Mouse (Mus musculus): ENCODE results near the gene Rad50. TPM values are rescaled to one million over a fixed set of nuclear protein-coding genes. Genes with fewer than 3 reads are reported as not detected.

Rad50 gene
- polyA plus RNA-seq, 1 experiment: 2.7 TPM

GRCm38 (mm10) chr11:53616748-53617558 is 90.2 kb downstream of the Rad50 start:
- H3K27ac ChIP-seq (ENCODE audit: insufficient read depth, low read depth, low read length): no peak overlapping the region
- no peaks in the 10 kb centered on the region for H3K4me1 ChIP-seq (ENCODE audit: control insufficient read depth, insufficient read depth, insufficient read length, low read length)
- peak overlapping the region; percentile 7; the same call in 1 of the 2 replicates for H3K4me3 ChIP-seq (ENCODE audit: low read depth, low read length)
- no peaks in the 10 kb centered on the region for H3K36me3 ChIP-seq (ENCODE audit: control insufficient read depth, insufficient read depth, low read length)
- no peaks in the 10 kb centered on the region for H3K27me3 ChIP-seq (ENCODE audit: control insufficient read depth, insufficient read depth, low read length)
- TF ChIP-seq CTCF (IDR thresholded peaks at IDR 0.05; ENCODE audit: extremely low read depth, insufficient read length, insufficient replicate concordance, low read depth, low read length) (no peak), POLR2A (IDR thresholded peaks at IDR 0.05; ENCODE audit: low read depth, low read length) (no peak)
- 61% methylated on average over 8 of the region's 8 CpGs for WGBS

GRCm38 (mm10) chr11:53615575-53615974 is 91.5 kb downstream of the Rad50 start:
- Histone ChIP-seq H3K27ac (ENCODE audit: insufficient read depth, low read depth, low read length) (no peak overlapping the region), H3K4me1 (ENCODE audit: control insufficient read depth, insufficient read depth, insufficient read length, low read length) (no peaks in the 10 kb centered on the region), H3K36me3 (ENCODE audit: control insufficient read depth, insufficient read depth, low read length) (no peaks in the 10 kb centered on the region), H3K27me3 (ENCODE audit: control insufficient read depth, insufficient read depth, low read length) (no peaks in the 10 kb centered on the region), H3K4me3 (ENCODE audit: low read depth, low read length) (peak overlapping the region; percentile 11; the same call in 1 of the 2 replicates)
- TF ChIP-seq POLR2A (IDR thresholded peaks at IDR 0.05; ENCODE audit: low read depth, low read length): no peak
- no peak for TF ChIP-seq CTCF (IDR thresholded peaks at IDR 0.05; ENCODE audit: extremely low read depth, insufficient read length, insufficient replicate concordance, low read depth, low read length)
- WGBS: 92% methylated on average over 8 of the region's 8 CpGs

DNA sequence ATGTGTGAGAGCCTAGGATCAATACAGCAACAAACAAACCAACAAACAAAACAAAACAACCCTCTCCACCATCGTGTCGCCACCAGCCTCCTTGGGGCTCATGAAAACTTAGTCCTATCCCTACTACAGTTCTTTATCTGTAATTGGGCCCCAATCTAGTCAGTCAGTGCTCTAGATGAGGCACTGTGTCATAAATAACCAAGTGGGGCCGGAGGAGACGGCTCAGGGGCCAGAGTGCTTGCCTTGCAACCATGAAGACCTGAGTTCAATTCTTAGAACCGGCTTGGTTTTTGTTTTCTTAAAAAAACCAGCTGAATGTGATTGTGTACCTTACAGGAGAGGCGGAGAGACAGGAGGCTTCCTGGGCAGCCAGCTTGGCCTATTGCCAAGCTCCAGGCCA is 91.9 kb downstream of the Rad50 start:
- H3K27me3 ChIP-seq (ENCODE audit: control insufficient read depth, insufficient read depth, low read length): no peaks in the 10 kb centered on the region
- WGBS: 33% methylated on average over 6 of the region's 6 CpGs
- no peaks in the 10 kb centered on the region for H3K36me3 ChIP-seq (ENCODE audit: control insufficient read depth, insufficient read depth, low read length)
- H3K4me1 ChIP-seq (ENCODE audit: control insufficient read depth, insufficient read depth, insufficient read length, low read length): no peaks in the 10 kb centered on the region
- H3K27ac ChIP-seq (ENCODE audit: insufficient read depth, low read depth, low read length): no peak overlapping the region
- no peak for TF ChIP-seq POLR2A (IDR thresholded peaks at IDR 0.05; ENCODE audit: low read depth, low read length)
- no peak for TF ChIP-seq CTCF (IDR thresholded peaks at IDR 0.05; ENCODE audit: extremely low read depth, insufficient read length, insufficient replicate concordance, low read depth, low read length)
- H3K4me3 ChIP-seq (ENCODE audit: low read depth, low read length): no peak overlapping the region

DNA sequence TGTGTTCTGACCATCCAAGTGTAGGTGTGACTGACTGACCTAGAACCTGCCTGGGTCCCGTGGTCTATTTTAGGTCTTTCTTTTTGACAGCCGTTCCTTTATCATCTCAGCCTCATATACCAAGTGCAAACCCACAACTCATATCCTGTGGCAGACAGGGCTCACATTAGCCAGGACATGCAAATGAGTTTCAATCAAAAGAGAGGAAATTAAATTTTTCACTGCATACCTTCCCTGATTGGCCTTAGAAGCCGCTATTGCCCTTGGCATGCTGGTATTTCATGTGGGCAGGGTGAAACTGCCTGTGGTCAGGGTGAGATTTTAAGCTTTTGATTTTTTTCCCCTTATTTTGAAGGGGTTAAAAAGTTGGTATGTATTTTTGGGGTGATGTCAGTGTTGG is 97.4 kb downstream of the Rad50 start:
- 61% methylated on average over 3 of the region's 3 CpGs for WGBS
- Histone ChIP-seq H3K36me3 (ENCODE audit: control insufficient read depth, insufficient read depth, low read length) (no peaks in the 10 kb centered on the region), H3K27ac (ENCODE audit: insufficient read depth, low read depth, low read length) (no peak overlapping the region), H3K27me3 (ENCODE audit: control insufficient read depth, insufficient read depth, low read length) (no peaks in the 10 kb centered on the region), H3K4me3 (ENCODE audit: low read depth, low read length) (no peak overlapping the region), H3K4me1 (ENCODE audit: control insufficient read depth, insufficient read depth, insufficient read length, low read length) (no peaks in the 10 kb centered on the region)
- TF ChIP-seq POLR2A (IDR thresholded peaks at IDR 0.05; ENCODE audit: low read depth, low read length) (no peak), CTCF (IDR thresholded peaks at IDR 0.05; ENCODE audit: extremely low read depth, insufficient read length, insufficient replicate concordance, low read depth, low read length) (no peak)

DNA sequence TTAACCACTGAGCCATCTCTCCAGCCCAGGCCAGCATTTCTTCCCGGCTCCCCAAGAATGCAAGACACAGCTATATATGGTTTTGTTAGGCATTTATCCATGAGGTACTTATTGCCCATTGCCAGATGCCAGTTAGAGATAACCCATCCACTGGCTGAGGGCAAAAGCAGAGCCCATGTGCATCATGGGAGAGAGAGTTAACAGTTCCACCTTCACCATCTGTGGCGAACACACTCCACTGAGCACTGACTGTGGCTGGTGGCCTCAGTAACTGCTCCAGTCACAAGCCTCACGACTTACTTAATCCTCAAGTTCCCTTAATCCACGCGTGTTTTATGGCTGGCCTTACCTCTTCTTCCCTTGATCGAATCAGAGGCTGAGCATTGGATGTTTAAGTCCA is 97.9 kb downstream of the Rad50 start:
- H3K27me3 ChIP-seq (ENCODE audit: control insufficient read depth, insufficient read depth, low read length): no peaks in the 10 kb centered on the region
- TF ChIP-seq CTCF (IDR thresholded peaks at IDR 0.05; ENCODE audit: extremely low read depth, insufficient read length, insufficient replicate concordance, low read depth, low read length) (no peak), POLR2A (IDR thresholded peaks at IDR 0.05; ENCODE audit: low read depth, low read length) (no peak)
- no peaks in the 10 kb centered on the region for H3K36me3 ChIP-seq (ENCODE audit: control insufficient read depth, insufficient read depth, low read length)
- no peak overlapping the region for H3K27ac ChIP-seq (ENCODE audit: insufficient read depth, low read depth, low read length)
- WGBS: 44% methylated on average over 6 of the region's 6 CpGs
- no peak overlapping the region for H3K4me3 ChIP-seq (ENCODE audit: low read depth, low read length)
- no peaks in the 10 kb centered on the region for H3K4me1 ChIP-seq (ENCODE audit: control insufficient read depth, insufficient read depth, insufficient read length, low read length)

- 16% methylated on average over 12 of the region's 12 CpGs for WGBS
- no peak for TF ChIP-seq POLR2A (IDR thresholded peaks at IDR 0.05; ENCODE audit: low read depth, low read length)
- H3K4me1 ChIP-seq (ENCODE audit: control insufficient read depth, insufficient read depth, insufficient read length, low read length): no peaks in the 10 kb centered on the region
Observed at GRCm38 (mm10) chr11:53605609-53606008, 101.5 kb downstream of the Rad50 start.

GRCm38 (mm10) chr11:53604983-53605382 is 102.1 kb downstream of the Rad50 start:
- no peaks in the 10 kb centered on the region for H3K36me3 ChIP-seq (ENCODE audit: control insufficient read depth, insufficient read depth, low read length)
- WGBS: 95% methylated on average over 3 of the region's 3 CpGs
- no peaks in the 10 kb centered on the region for H3K27me3 ChIP-seq (ENCODE audit: control insufficient read depth, insufficient read depth, low read length)
- no peak overlapping the region for H3K27ac ChIP-seq (ENCODE audit: insufficient read depth, low read depth, low read length)
- H3K4me1 ChIP-seq (ENCODE audit: control insufficient read depth, insufficient read depth, insufficient read length, low read length): no peaks in the 10 kb centered on the region
- TF ChIP-seq CTCF (IDR thresholded peaks at IDR 0.05; ENCODE audit: extremely low read depth, insufficient read length, insufficient replicate concordance, low read depth, low read length) (no peak), POLR2A (IDR thresholded peaks at IDR 0.05; ENCODE audit: low read depth, low read length) (no peak)
- H3K4me3 ChIP-seq (ENCODE audit: low read depth, low read length): no peak overlapping the region

More at GRCm38 (mm10) chr11:53605609-53606008, 101.5 kb downstream of the Rad50 start:
- H3K27ac ChIP-seq (ENCODE audit: insufficient read depth, low read depth, low read length): no peak overlapping the region
- H3K27me3 ChIP-seq (ENCODE audit: control insufficient read depth, insufficient read depth, low read length): no peaks in the 10 kb centered on the region
- no peaks in the 10 kb centered on the region for H3K36me3 ChIP-seq (ENCODE audit: control insufficient read depth, insufficient read depth, low read length)
- H3K4me3 ChIP-seq (ENCODE audit: low read depth, low read length): no peak overlapping the region

Other genes starting within 250 kb of the Rad50 start
- not detected in 2 replicates for gene Gm9837, start 236.8 kb downstream of the Rad50 start, polyA plus RNA-seq (2012; rRNA removed)
- not detected in 2 replicates for gene Gm9945, start 227.2 kb downstream of the Rad50 start, polyA plus RNA-seq (2012; rRNA removed)
- gene Sowaha, start 227.0 kb downstream of the Rad50 start, polyA plus RNA-seq (2012; rRNA removed): 9.7 and 61.2 TPM in 2 replicates
- gene Sept8, start 188.1 kb downstream of the Rad50 start, polyA plus RNA-seq (2012; rRNA removed): 6.4 and 9.7 TPM in 2 replicates
- 0.72 and 0.89 TPM in 2 replicates for gene Kif3a, start 139.9 kb downstream of the Rad50 start, polyA plus RNA-seq (2012; rRNA removed)
- gene Il4, start 88.7 kb downstream of the Rad50 start, polyA plus RNA-seq (2012; rRNA removed): not detected in 2 replicates
- 0.30 and 0.41 TPM in 2 replicates for gene Il13, start 72.6 kb downstream of the Rad50 start, polyA plus RNA-seq (2012; rRNA removed)
- gene Il5, start 13.5 kb upstream of the Rad50 start, polyA plus RNA-seq (2012; rRNA removed): not detected in 2 replicates
- 93.3 and 233 TPM in 2 replicates for gene Irf1, start 62.7 kb upstream of the Rad50 start, polyA plus RNA-seq (2012; rRNA removed)
- gene Gm17334, start 65.9 kb upstream of the Rad50 start, polyA plus RNA-seq (2012; rRNA removed): 0.25 and 1.6 TPM in 2 replicates
- 5.8 and 12.4 TPM in 2 replicates for gene Gm12216, start 151.9 kb upstream of the Rad50 start, polyA plus RNA-seq (2012; rRNA removed)
- gene Slc22a5, start 184.3 kb upstream of the Rad50 start, polyA plus RNA-seq (2012; rRNA removed): 22.1 and 44.2 TPM in 2 replicates